Mouse (Mus musculus): ENCODE data around the gene Zglp1. TPM values are rescaled to one million over a fixed set of nuclear protein-coding genes. Genes with fewer than 3 reads are reported as not detected.

Zglp1 gene
- total RNA-seq (2023): not detected

GRCm38 (mm10) chr9:21067006-21067684 is at the start of gene Zglp1:
TSS of gene Zglp1 (minus strand) at chr9:21067093.

DNA sequence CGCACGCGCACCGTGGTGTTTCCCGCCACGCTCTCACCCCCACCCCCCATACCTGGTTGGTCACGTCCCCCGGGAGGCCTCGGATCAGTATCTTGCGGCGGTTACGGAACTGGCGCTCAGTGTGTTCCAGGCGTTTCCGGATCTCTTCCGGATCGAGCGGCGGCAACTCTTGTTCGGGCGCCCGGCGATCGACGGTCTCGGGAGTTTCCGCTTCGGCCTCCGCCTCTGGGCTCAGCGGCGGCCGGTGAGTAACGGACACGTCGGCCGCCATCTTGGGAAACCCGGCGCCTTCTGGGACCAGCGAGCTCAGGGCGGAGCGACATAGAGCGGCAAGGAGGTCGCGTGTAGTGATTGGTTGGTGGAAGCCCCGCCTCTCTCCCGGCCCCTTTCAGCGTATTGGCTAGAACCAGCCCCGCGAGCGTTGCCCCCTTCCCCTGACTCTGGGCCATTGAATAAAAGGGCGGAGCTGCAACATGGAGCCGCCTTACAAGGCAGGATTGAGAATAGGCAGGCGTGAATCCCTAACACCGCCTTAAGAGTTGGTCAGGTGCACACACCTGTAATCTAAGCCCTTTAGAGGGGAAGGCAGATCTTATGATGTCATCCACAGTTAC is 24.9 kb upstream of the Zglp1 start, which contains the start of the genes Gm38431 and Raver1:
Gene Gm38431, minus strand, starts transcription at position 291 of the 614 bp plus-strand sequence.
Gene Raver1, minus strand, starts transcription at position 302 of the 614 bp plus-strand sequence.

GRCm38 (mm10) chr9:21073044-21073840 is 6.3 kb upstream of the Zglp1 start, which contains the start of the genes Gm49373 and Fdx1l:
TSS of gene Gm49373 (minus strand) at chr9:21073096.
TSS of gene Fdx1l (minus strand) at chr9:21073614.

GRCm38 (mm10) chr9:21031896-21032351 is 35.0 kb downstream of the Zglp1 start, which contains the start of gene Icam5:
TSS of gene Icam5 (plus strand) at chr9:21032073.

DNA sequence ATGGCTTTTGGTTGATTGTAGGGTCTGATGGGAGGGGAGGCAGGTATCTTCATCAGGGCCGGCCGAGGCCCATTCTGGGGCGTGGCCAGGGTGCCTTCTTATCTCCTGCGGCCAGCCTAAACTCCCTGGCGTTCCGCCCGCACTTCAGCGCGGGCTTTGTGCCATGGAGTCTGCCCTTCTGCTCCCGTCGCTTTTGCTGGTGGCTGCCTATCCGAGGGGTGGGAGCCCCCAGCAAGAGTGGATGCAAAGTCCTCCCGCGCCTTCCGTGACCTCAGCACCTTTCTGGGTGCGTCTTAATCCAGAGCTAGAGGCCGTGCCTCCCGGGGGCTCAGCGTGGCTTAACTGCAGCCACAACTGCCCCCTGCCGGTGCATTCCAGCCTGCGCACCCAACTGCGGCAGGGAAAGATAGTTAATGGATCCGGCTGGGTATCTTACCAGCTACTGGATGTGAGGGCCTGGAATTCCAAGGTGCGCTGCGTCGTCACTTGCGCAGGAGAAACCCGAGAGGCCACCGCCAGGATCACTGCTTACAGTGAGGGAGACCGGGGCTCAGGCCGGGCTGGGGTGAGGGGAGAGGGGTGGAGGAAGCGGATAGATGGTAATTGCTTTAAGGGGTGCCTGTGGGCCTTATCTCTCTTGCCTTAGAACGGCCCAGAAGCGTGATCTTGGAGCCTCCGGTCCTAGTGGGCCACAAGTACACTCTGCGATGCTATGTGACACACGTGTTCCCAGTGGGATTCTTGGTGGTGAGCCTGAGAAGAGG is 37.4 kb downstream of the Zglp1 start, which contains the start of gene Icam4:
Gene Icam4, plus strand, starts transcription at position 83 of the 764 bp plus-strand sequence.

GRCm38 (mm10) chr9:21015571-21016130 is 51.2 kb downstream of the Zglp1 start, which contains the start of gene Icam1:
TSS of gene Icam1 (plus strand) at chr9:21015985.

Other genes starting within 250 kb of the Zglp1 start
- gene Rdh8, start 248.6 kb downstream of the Zglp1 start, total RNA-seq (2023): not detected
- gene A230050P20Rik, start 198.5 kb downstream of the Zglp1 start, total RNA-seq (2023): 1 to 10 TPM; 5.6 to 6.5 TPM
- gene Angptl6, start 187.4 kb downstream of the Zglp1 start, total RNA-seq (2023): 1 to 10 TPM in 1 of 2 experiments, under 1 TPM in 1; 0.22 to 1.0 TPM
- gene Ppan, start 178.9 kb downstream of the Zglp1 start, total RNA-seq (2023): 10 to 100 TPM; 25.9 to 32.1 TPM
- gene Eif3g, start 168.5 kb downstream of the Zglp1 start, total RNA-seq (2023): 10 to 100 TPM; 74.2 to 83.2 TPM
- gene Dnmt1, start 107.2 kb downstream of the Zglp1 start, total RNA-seq (2023): 100 to 1,000 TPM; 108 to 111 TPM
- gene S1pr2, start 90.3 kb downstream of the Zglp1 start, total RNA-seq (2023): 1 to 10 TPM; 5.7 to 7.9 TPM
- gene Mrpl4, start 64.4 kb downstream of the Zglp1 start, total RNA-seq (2023): 10 to 100 TPM; 31.9 to 42.1 TPM
- 10 to 100 TPM; 16.2 to 16.3 TPM for gene Icam1, start 51.1 kb downstream of the Zglp1 start, total RNA-seq (2023)
- gene Icam4, start 37.7 kb downstream of the Zglp1 start, total RNA-seq (2023): 1 to 10 TPM; 2.4 to 4.5 TPM
- gene Icam5, start 35.0 kb downstream of the Zglp1 start, total RNA-seq (2023): not detected
- gene Gm49373, start 6.0 kb upstream of the Zglp1 start, total RNA-seq (2023): under 1 TPM; 0.22 to 0.29 TPM
- gene Fdx1l, start 6.5 kb upstream of the Zglp1 start, total RNA-seq (2023): 1 to 10 TPM; 6.5 to 6.9 TPM
- 1 to 10 TPM; 1.5 to 2.5 TPM for gene Gm38431, start 24.9 kb upstream of the Zglp1 start, total RNA-seq (2023)
- gene Raver1, start 24.9 kb upstream of the Zglp1 start, total RNA-seq (2023): 10 to 100 TPM; 49.1 to 62.5 TPM
- 10 to 100 TPM; 40.0 to 51.1 TPM for gene Tyk2, start 64.2 kb upstream of the Zglp1 start, total RNA-seq (2023)
- gene Cdc37, start 82.9 kb upstream of the Zglp1 start, total RNA-seq (2023): 10 to 100 TPM; 69.5 to 82.3 TPM
- 1 to 10 TPM; 5.0 to 7.1 TPM for gene Pde4a, start 98.6 kb upstream of the Zglp1 start, total RNA-seq (2023)
- gene Keap1, start 172.3 kb upstream of the Zglp1 start, total RNA-seq (2023): 10 to 100 TPM; 27.2 to 28.5 TPM
- 1 to 10 TPM; 2.2 to 2.4 TPM for gene S1pr5, start 181.3 kb upstream of the Zglp1 start, total RNA-seq (2023)
- 10 to 100 TPM; 45.6 to 49.8 TPM for gene Atg4d, start 198.2 kb upstream of the Zglp1 start, total RNA-seq (2023)
- gene Kri1, start 220.9 kb upstream of the Zglp1 start, total RNA-seq (2023): 10 to 100 TPM; 82.2 to 87.7 TPM
- 100 to 1,000 TPM; 121 to 129 TPM for gene Cdkn2d, start 224.3 kb upstream of the Zglp1 start, total RNA-seq (2023)
- gene Ap1m2, start 245.2 kb upstream of the Zglp1 start, total RNA-seq (2023): 1 to 10 TPM; 3.2 to 3.7 TPM